In the genomic region with DNA sequence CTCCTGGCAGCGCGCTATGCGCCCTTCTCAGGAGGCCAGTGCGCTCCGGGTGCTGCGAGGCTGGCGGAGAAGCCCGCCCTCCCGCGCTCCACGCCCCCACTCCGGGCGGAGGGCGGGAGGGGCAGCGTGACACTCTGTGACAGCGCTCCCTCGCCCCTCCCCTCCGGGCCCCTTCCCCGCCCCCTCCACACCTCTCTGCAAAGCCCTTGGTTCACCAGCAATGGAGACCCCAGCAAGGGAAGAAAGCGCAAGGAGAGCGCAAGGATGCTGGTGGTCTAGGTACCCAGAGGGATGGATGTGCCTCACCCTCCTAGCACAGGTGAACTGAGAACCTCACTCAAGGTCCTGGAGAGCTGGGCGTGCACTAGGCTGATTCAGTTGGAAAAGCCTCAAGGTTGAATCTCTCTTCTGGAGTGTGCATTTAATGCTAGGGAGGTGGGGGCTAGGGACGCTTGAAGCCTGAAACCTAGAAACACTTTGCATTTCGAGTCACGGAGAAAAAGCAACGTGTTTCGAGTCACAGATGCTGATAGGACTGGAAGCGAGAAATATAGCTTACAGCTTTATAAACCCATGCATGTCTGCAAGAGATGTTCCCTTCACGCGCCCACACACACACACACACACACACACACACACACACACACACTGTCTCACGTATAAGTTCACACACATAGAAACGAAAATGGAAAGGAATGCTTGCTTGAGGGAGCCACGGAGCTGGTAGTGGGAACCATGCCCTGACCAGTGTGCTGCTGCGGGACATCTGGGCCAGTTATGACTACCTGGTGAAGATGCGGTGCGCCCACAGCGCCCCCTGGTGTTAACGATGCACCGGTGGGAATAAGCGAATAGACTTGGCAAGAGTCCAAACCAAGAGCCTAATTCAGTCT, we compare ENCODE assay signal across 8 mouse cellular contexts. TPM values are rescaled to one million over a fixed set of nuclear protein-coding genes. Genes with fewer than 3 reads are reported as not detected.
A peak's percentile ranks its signal among the peaks of the same experiment; 100 is the strongest.
DNase-seq lines count a peak whose midpoint lies in the region; ATAC-seq lines count a peak whose summit lies in the region.

Stum (minus strand) TSS at position 106 of the 893 bp plus-strand sequence.

- peak within 1 kb of the TSS; percentile 87 for H3K4me2 ChIP-seq in hindbrain, embryonic 15.5 days

- 2% methylated on average over 40 of the region's 40 CpGs for WGBS in hindbrain, embryonic 15.5 days

- H3K27me3 ChIP-seq in hindbrain, embryonic 15.5 days: peaks cover 14% of the 10 kb centered on the region; the same call in 1 of the 2 replicates

- peak; percentile 82 for DNase-seq in R1 (ENCODE audit: low read depth, low spot score)
- DNase-seq in cerebellum, postnatal 10 days: peak; percentile 85 to 91
- peak; percentile 66 to 68 for DNase-seq in frontal cortex, postnatal 25 days (ENCODE audit: low spot score in 2 of 2)
- peak; percentile 55 to 58 for DNase-seq in layer of hippocampus, postnatal 36 days
- DNase-seq in lung, postnatal 36 days: peak; percentile 90
- peak; percentile 72 to 79 for DNase-seq in right cerebral cortex, adult 2 months (ENCODE audit: low spot score in 2 of 2)
- peak; percentile 73 for DNase-seq in urinary bladder, postnatal 25 days (ENCODE audit: low spot score)

- peak; percentile 79 for ATAC-seq in hindbrain, embryonic 15.5 days (ENCODE audit: low FRiP score, low read depth)

- H3K36me3 ChIP-seq in hindbrain, embryonic 15.5 days: no peaks in the 10 kb centered on the region

- peak within 1 kb of the TSS; percentile 55 for H3K4me3 ChIP-seq in hindbrain, embryonic 15.5 days

- peak within 1 kb of the TSS; percentile 40 for H3K27ac ChIP-seq in hindbrain, embryonic 15.5 days (replicated peaks)

- peaks cover 30% of the 10 kb centered on the region for H3K4me1 ChIP-seq in hindbrain, embryonic 15.5 days (replicated peaks)

- H3K9me3 ChIP-seq in hindbrain, embryonic 15.5 days: no peaks in the 10 kb centered on the region

- H3K9ac ChIP-seq in hindbrain, embryonic 15.5 days: peak within 1 kb of the TSS; percentile 52

RNA-seq across cellular contexts. Expression of gene Stum, which starts in this region (rescaled TPM):
- 12.7 and 14.1 TPM in 2 replicates for polyA plus RNA-seq in hindbrain, embryonic 15.5 days (2015; fragmentation: Nextera tagmentation; extraction: Ambion mirVana)
- 100 to 1,000 TPM; 294 to 316 TPM for total RNA-seq in layer of hippocampus, postnatal 36 days (2021)

Comparison
In these comparisons a context has a peak if more than half of its experiments do, and no peak if none do; other contexts are left out.
1. Peak in every context shown above with its lines: DNase-seq, ATAC-seq, H3K4me3 ChIP-seq and H3K27ac ChIP-seq.